Mouse (Mus musculus) olfactory bulb, adult 2 months (tissue): ENCODE measurements around the gene Adamts14.

Source experiments
- CTCF ChIP-seq: fragments of 200-500 bp; IDR thresholded peaks from 2 replicates; pipeline ENCODE4 v1.5.1; 2012; ENCODE audit warnings: low read depth, mild to moderate bottlenecking, low read length, moderate library complexity; ENCODE audit not compliant: insufficient read depth
- POLR2A ChIP-seq: fragments of 200-500 bp; IDR thresholded peaks from 2 replicates; pipeline ENCODE4 v1.6.1; 2012; ENCODE audit warnings: mild to moderate bottlenecking, low read depth, low read length, moderate library complexity; ENCODE audit not compliant: insufficient read depth

- TF ChIP-seq CTCF (no peak), POLR2A (no peak)
Observed at GRCm38 (mm10) chr10:61194611-61195010, 78.6 kb downstream of the Adamts14 start.
